Mouse (Mus musculus): ENCODE measurements around the gene Rarres2. TPM values are rescaled to one million over a fixed set of nuclear protein-coding genes. Genes with fewer than 3 reads are reported as not detected.

Gene Rarres2
- total and polyA plus RNA-seq, 3 experiments, result not detected

DNA sequence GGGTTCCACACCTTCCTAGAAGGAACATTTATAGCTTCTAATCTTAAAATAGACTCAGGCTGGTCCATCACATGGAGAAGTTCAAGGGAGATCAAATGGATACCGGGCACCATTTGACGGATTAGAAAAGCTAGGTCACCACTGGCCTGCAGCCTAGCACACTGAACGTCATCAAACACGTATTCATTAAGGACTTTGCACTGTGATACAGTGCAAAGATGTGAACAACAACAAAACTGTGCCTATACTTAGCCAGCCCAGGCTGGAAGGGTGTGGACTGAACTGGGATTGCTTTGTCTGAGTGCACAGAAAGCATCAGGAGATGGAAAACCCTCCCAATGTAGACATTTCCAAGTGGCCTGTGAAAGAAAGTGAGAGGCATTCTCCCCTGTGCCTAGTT is 18.8 kb downstream of the Rarres2 start:
- TF ChIP-seq ZNF384 (IDR thresholded peaks at IDR 0.05; ENCODE audit: low read depth, low read length), result no peak
- no peak for TF ChIP-seq CTCF (IDR thresholded peaks at IDR 0.05 in 2 of 3, conservative IDR thresholded peaks at IDR 0.05 in 1 of 3; ENCODE audit: control insufficient read depth in 1 of 3, insufficient read depth in 1 of 3, low read depth in 2 of 3, low read length in 3 of 3, poor library complexity in 1 of 3, severe bottlenecking in 1 of 3)
- TF ChIP-seq ELF1 (IDR thresholded peaks at IDR 0.05; ENCODE audit: low read depth, low read length), result no peak
- TF ChIP-seq RAD21 (IDR thresholded peaks at IDR 0.05; ENCODE audit: low read depth, low read length), result no peak
- TF ChIP-seq NRF1 (IDR thresholded peaks at IDR 0.05; ENCODE audit: insufficient read depth, low read depth, low read length, poor library complexity, severe bottlenecking), result no peak
- no peak for TF ChIP-seq MEF2A (IDR thresholded peaks at IDR 0.05; ENCODE audit: extremely low read depth, insufficient replicate concordance, low read depth, low read length, poor library complexity, severe bottlenecking)
- TF ChIP-seq TAL1 (IDR thresholded peaks at IDR 0.05; ENCODE audit: low read length), result no peak
- no peak for TF ChIP-seq USF2 (IDR thresholded peaks at IDR 0.05; ENCODE audit: borderline replicate concordance in 1 of 2, insufficient read depth in 1 of 2, low read depth in 1 of 2, low read length in 2 of 2)
- no peak for TF ChIP-seq MXI1 (IDR thresholded peaks at IDR 0.05; ENCODE audit: low read depth, low read length)
- TF ChIP-seq SMC3 (IDR thresholded peaks at IDR 0.05; ENCODE audit: low read depth, low read length), result no peak
- TF ChIP-seq GABPA (IDR thresholded peaks at IDR 0.05; ENCODE audit: low read depth, low read length), result no peak
- no peak for TF ChIP-seq ZC3H11A (IDR thresholded peaks at IDR 0.05; ENCODE audit: low read depth, low read length)
- no peak for TF ChIP-seq NELFE (IDR thresholded peaks at IDR 0.05; ENCODE audit: low read depth, low read length)
- TF ChIP-seq MAZ (IDR thresholded peaks at IDR 0.05; ENCODE audit: low read depth, low read length), result no peak
- H3K79me2 ChIP-seq (ENCODE audit: control insufficient read depth, insufficient read depth, low read length, poor library complexity), result no peaks in the 10 kb centered on the region
- no peaks in the 10 kb centered on the region for H3K36me3 ChIP-seq (ENCODE audit: control insufficient read depth in 1 of 2, insufficient read depth in 2 of 2, low read length in 2 of 2)
- H3K27ac ChIP-seq (ENCODE audit: control insufficient read depth, low read depth, low read length), result no peak overlapping the region
- no peak for DNase-seq (ENCODE audit: low read depth, low spot score)
- H3K9ac ChIP-seq (ENCODE audit: control insufficient read depth, low read depth, low read length, poor library complexity, severe bottlenecking), result no peak overlapping the region
- H3K4me1 ChIP-seq (ENCODE audit: control insufficient read depth in 1 of 2, insufficient read depth in 2 of 2, low read length in 2 of 2), result no peaks in the 10 kb centered on the region
- no peaks in the 10 kb centered on the region for H3K9me3 ChIP-seq (replicated peaks; ENCODE audit: insufficient read depth, low read length)
- no peak overlapping the region for H3K4me3 ChIP-seq (ENCODE audit: control insufficient read depth in 1 of 2, insufficient read depth in 1 of 2, low read depth in 2 of 2, low read length in 2 of 2)
- no peaks in the 10 kb centered on the region for H3K27me3 ChIP-seq (ENCODE audit: control insufficient read depth in 1 of 2, insufficient read depth in 2 of 2, low read length in 2 of 2)

DNA sequence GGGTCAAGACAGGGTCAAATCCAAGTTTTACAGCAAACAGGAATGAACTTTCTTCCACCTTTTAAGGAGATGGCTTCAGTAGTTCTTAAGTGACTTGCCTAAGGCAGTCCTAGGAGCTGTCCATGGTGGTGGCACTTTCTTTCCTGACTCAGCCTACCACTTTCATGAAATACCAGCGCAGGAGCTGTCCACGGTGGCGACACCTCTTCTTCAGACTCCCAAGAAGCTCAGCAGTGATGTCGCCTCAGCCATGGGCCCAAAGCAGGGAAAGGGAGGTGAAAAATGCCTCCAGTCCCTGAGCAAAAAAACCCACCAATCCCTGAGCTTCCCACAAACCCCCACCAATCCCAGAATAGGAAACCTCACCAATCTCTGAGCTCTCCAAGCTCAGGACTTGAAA is 19.7 kb downstream of the Rarres2 start:
- Histone ChIP-seq H3K36me3 (ENCODE audit: control insufficient read depth in 1 of 2, insufficient read depth in 2 of 2, low read length in 2 of 2) (no peaks in the 10 kb centered on the region), H3K4me1 (ENCODE audit: control insufficient read depth in 1 of 2, insufficient read depth in 2 of 2, low read length in 2 of 2) (no peaks in the 10 kb centered on the region), H3K4me3 (ENCODE audit: control insufficient read depth in 1 of 2, insufficient read depth in 1 of 2, low read depth in 2 of 2, low read length in 2 of 2) (no peak overlapping the region), H3K9me3 (replicated peaks; ENCODE audit: insufficient read depth, low read length) (no peaks in the 10 kb centered on the region), H3K79me2 (ENCODE audit: control insufficient read depth, insufficient read depth, low read length, poor library complexity) (no peaks in the 10 kb centered on the region), H3K27me3 (ENCODE audit: control insufficient read depth in 1 of 2, insufficient read depth in 2 of 2, low read length in 2 of 2) (no peaks in the 10 kb centered on the region), H3K9ac (ENCODE audit: control insufficient read depth, low read depth, low read length, poor library complexity, severe bottlenecking) (no peak overlapping the region), H3K27ac (ENCODE audit: control insufficient read depth, low read depth, low read length) (no peak overlapping the region)
- no peak for TF ChIP-seq MXI1 (IDR thresholded peaks at IDR 0.05; ENCODE audit: low read depth, low read length)
- TF ChIP-seq POLR2AphosphoS2 (IDR thresholded peaks at IDR 0.05; ENCODE audit: low read length), result no peak
- no peak for TF ChIP-seq TAL1 (IDR thresholded peaks at IDR 0.05; ENCODE audit: low read length)
- no peak for TF ChIP-seq UBTF (IDR thresholded peaks at IDR 0.05; ENCODE audit: borderline replicate concordance, insufficient read depth, low read depth, low read length)
- TF ChIP-seq HCFC1 (IDR thresholded peaks at IDR 0.05; ENCODE audit: low read depth, low read length), result no peak
- DNase-seq (ENCODE audit: low read depth, low spot score), result peak; percentile 58
